Mouse (Mus musculus) limb, embryonic 10.5 days (tissue): ENCODE results near the gene Nupr1. TPM values are rescaled to one million over a fixed set of nuclear protein-coding genes. Genes with fewer than 3 reads are reported as not detected.

Source experiments
- DNase-seq: peaks from one replicate; pipeline ENCODE4 v3.0.0-alpha.2; 2017; ENCODE audit warnings: low spot score
- H3K27ac ChIP-seq: fragments of 300-500 bp; sonication (generic); 2 replicates; pipeline ENCODE4 v1.5.1; 2016; ENCODE audit warnings: mild to moderate bottlenecking
- H3K27me3 ChIP-seq: fragments of 300-500 bp; sonication (generic); 2 replicates; pipeline ENCODE4 v1.6.1; 2016; ENCODE audit warnings: low read depth, mild to moderate bottlenecking; ENCODE audit not compliant: poor library complexity, severe bottlenecking
- H3K36me3 ChIP-seq: fragments of 300-500 bp; sonication (generic); 2 replicates; pipeline ENCODE4 v1.6.1; 2016; ENCODE audit warnings: mild to moderate bottlenecking, moderate library complexity
- H3K4me1 ChIP-seq: fragments of 300-500 bp; sonication (generic); 2 replicates; pipeline ENCODE4 v1.6.1; 2016
- H3K4me3 ChIP-seq: fragments of 300-500 bp; sonication (generic); 2 replicates; pipeline ENCODE4 v1.5.1; 2016; ENCODE audit warnings: mild to moderate bottlenecking, moderate library complexity
- H3K9me3 ChIP-seq: fragments of 300-500 bp; sonication (generic); replicated peaks from 2 replicates; pipeline ENCODE4 v1.6.1; 2016; ENCODE audit warnings: mild to moderate bottlenecking
- WGBS: fragments of 180-500 bp; shearing (Covaris S2); methylation state at CpG from one replicate; pipeline ENCODE4 v1.1.7; 2016; 5-methylcytosine and 5-hydroxymethylcytosine counted together
- microRNA-seq: library from miRNA; unstranded; fragments of <30 nt; microRNA quantifications from one replicate; pipeline ENCODE4, GENCODE M21; 2017
- polyA plus RNA-seq: library from polyadenylated mRNA; unstranded; fragments of >200 nt; fragmentation: Nextera tagmentation; extraction: Ambion mirVana; gene quantifications from 2 replicates; pipeline ENCODE4 v1.2.1, GENCODE M21; 2016

Gene Nupr1
- polyA plus RNA-seq, 1 experiment from 2014 or later: 0.45 TPM

- Histone ChIP-seq H3K36me3 (peaks cover 12% of the 10 kb centered on the region; the same call in 1 of the 2 replicates), H3K27ac (peak overlapping the region; percentile 92), H3K27me3 (peaks cover 35% of the 10 kb centered on the region), H3K4me3 (peak overlapping the region; percentile 67), H3K4me1 (peaks cover 24% of the 10 kb centered on the region), H3K9me3 (no peaks in the 10 kb centered on the region)
- 2% methylated on average over 22 of the region's 22 CpGs for WGBS
- DNase-seq: peak; percentile 90
These were observed 47.4 kb downstream of the Nupr1 start for GRCm38 (mm10) chr7:126583251-126583709.

GRCm38 (mm10) chr7:126582759-126583158 lies 47.9 kb downstream of the Nupr1 start:
- Histone ChIP-seq H3K9me3 (no peaks in the 10 kb centered on the region), H3K27me3 (peaks cover 35% of the 10 kb centered on the region), H3K4me3 (peak overlapping the region; percentile 67), H3K27ac (peak overlapping the region; percentile 92), H3K36me3 (peaks cover 13% of the 10 kb centered on the region), H3K4me1 (peaks cover 18% of the 10 kb centered on the region)
- peak; percentile 68 for DNase-seq
- WGBS: 3% methylated on average over 20 of the region's 20 CpGs

- Histone ChIP-seq H3K4me1 (peaks cover 15% of the 10 kb centered on the region), H3K4me3 (0 out of 2 replicates have a peak overlapping the region, but pooled peaks have one; percentile 67), H3K9me3 (no peaks in the 10 kb centered on the region), H3K27ac (no peak overlapping the region), H3K36me3 (peaks cover 19% of the 10 kb centered on the region), H3K27me3 (peaks cover 25% of the 10 kb centered on the region)
- DNase-seq: no peak
- WGBS: 94% methylated on average over 6 of the region's 6 CpGs
These were observed 49.0 kb downstream of the Nupr1 start for GRCm38 (mm10) chr7:126581661-126582060.

- peaks cover 32% of the 10 kb centered on the region for H3K36me3 ChIP-seq
- H3K27ac ChIP-seq: no peak overlapping the region
- no peak overlapping the region for H3K4me3 ChIP-seq
- H3K4me1 ChIP-seq: peaks cover 15% of the 10 kb centered on the region
- 56% methylated on average over 8 of the region's 8 CpGs for WGBS
- DNase-seq: peak; percentile 58
- peaks cover under 1% of the 10 kb centered on the region; the same call in 1 of the 2 replicates for H3K27me3 ChIP-seq
- no peaks in the 10 kb centered on the region for H3K9me3 ChIP-seq
These were observed 51.5 kb downstream of the Nupr1 start for GRCm38 (mm10) chr7:126579172-126579571.

- Histone ChIP-seq H3K36me3 (peaks cover 44% of the 10 kb centered on the region), H3K27me3 (no peaks in the 10 kb centered on the region), H3K9me3 (no peaks in the 10 kb centered on the region), H3K4me3 (no peak overlapping the region), H3K4me1 (peaks cover 2% of the 10 kb centered on the region), H3K27ac (no peak overlapping the region)
- WGBS: 56% methylated on average over 8 of the region's 8 CpGs
- DNase-seq: peak; percentile 71
These were observed 53.7 kb downstream of the Nupr1 start for GRCm38 (mm10) chr7:126576946-126577345.

Small RNA genes within 50 kb of the gene (microRNA-seq; reads per million reads assigned to microRNA genes)
- 1.8 reads per million for gene Mir7059

Other genes with a start within 250 kb of the Nupr1 start
- gene Nfatc2ip, start 234.1 kb downstream of the Nupr1 start, polyA plus RNA-seq: 2.6 and 2.9 TPM in 2 replicates
- gene Cd19, start 216.0 kb downstream of the Nupr1 start, polyA plus RNA-seq: not detected in 2 replicates
- 30.3 and 36.9 TPM in 2 replicates for gene Rabep2, start 202.1 kb downstream of the Nupr1 start, polyA plus RNA-seq
- 0.59 and 5.3 TPM in 2 replicates for gene Atp2a1, start 167.8 kb downstream of the Nupr1 start, polyA plus RNA-seq
- gene Sh2b1, start 155.4 kb downstream of the Nupr1 start, polyA plus RNA-seq: 55.1 and 62.5 TPM in 2 replicates
- 182 and 207 TPM in 2 replicates for gene Tufm, start 143.5 kb downstream of the Nupr1 start, polyA plus RNA-seq
- gene Atxn2l, start 127.4 kb downstream of the Nupr1 start, polyA plus RNA-seq: 60.6 and 62.5 TPM in 2 replicates
- 230 and 241 TPM in 2 replicates for gene Eif3c, start 64.5 kb downstream of the Nupr1 start, polyA plus RNA-seq
- gene Apobr, start 45.9 kb downstream of the Nupr1 start, polyA plus RNA-seq: 0.29 and 0.51 TPM in 2 replicates
- 27.0 and 27.8 TPM in 2 replicates for gene Cln3, start 45.0 kb downstream of the Nupr1 start, polyA plus RNA-seq
- not detected in 2 replicates for gene Il27, start 35.9 kb downstream of the Nupr1 start, polyA plus RNA-seq
- gene Sgf29, start 18.4 kb upstream of the Nupr1 start, polyA plus RNA-seq: 69.0 and 69.2 TPM in 2 replicates
- 0.11 and 0.49 TPM in 2 replicates for gene Sult1a1, start 45.6 kb upstream of the Nupr1 start, polyA plus RNA-seq
- 177 and 237 TPM in 2 replicates for gene Bola2, start 64.5 kb upstream of the Nupr1 start, polyA plus RNA-seq
- 12.6 and 14.8 TPM in 2 replicates for gene Slx1b, start 64.9 kb upstream of the Nupr1 start, polyA plus RNA-seq
- gene Coro1a, start 76.9 kb upstream of the Nupr1 start, polyA plus RNA-seq: 28.9 and 37.8 TPM in 2 replicates
- gene Mapk3, start 128.7 kb upstream of the Nupr1 start, polyA plus RNA-seq: 47.3 and 55.9 TPM in 2 replicates
- 0.83 and 1.5 TPM in 2 replicates for gene Gdpd3, start 135.5 kb upstream of the Nupr1 start, polyA plus RNA-seq
- gene Ypel3, start 146.1 kb upstream of the Nupr1 start, polyA plus RNA-seq: 51.7 and 84.9 TPM in 2 replicates
- gene Tbx6, start 150.6 kb upstream of the Nupr1 start, polyA plus RNA-seq: 0.23 and 0.53 TPM in 2 replicates
- gene Ppp4c, start 161.6 kb upstream of the Nupr1 start, polyA plus RNA-seq: 450 and 462 TPM in 2 replicates
- 0.20 and 0.21 TPM in 2 replicates for gene Fam57b, start 166.8 kb upstream of the Nupr1 start, polyA plus RNA-seq
- not detected in 2 replicates for gene 4930451I11Rik, start 200.8 kb upstream of the Nupr1 start, polyA plus RNA-seq
- 1.0 and 1.9 TPM in 2 replicates for gene Doc2a, start 216.6 kb upstream of the Nupr1 start, polyA plus RNA-seq
- 51.9 and 57.2 TPM in 2 replicates for gene Hirip3, start 231.1 kb upstream of the Nupr1 start, polyA plus RNA-seq
- 117 and 131 TPM in 2 replicates for gene Ino80e, start 231.5 kb upstream of the Nupr1 start, polyA plus RNA-seq